Mouse (Mus musculus) brain, embryonic 14.5 days (tissue): ENCODE measurements around the gene Cstl1.

Experiments used
- CTCF ChIP-seq: fragments of 200-500 bp; IDR thresholded peaks from 2 replicates; pipeline ENCODE4 v1.5.1; 2012; ENCODE audit warnings: inconsistent platforms, mild to moderate bottlenecking, moderate library complexity, borderline replicate concordance; ENCODE audit not compliant: insufficient read depth, insufficient read length; ENCODE audit errors: extremely low read depth
- POLR2A ChIP-seq: fragments of 200-500 bp; IDR thresholded peaks from 2 replicates; pipeline ENCODE4 v1.6.1; 2012; ENCODE audit warnings: mild to moderate bottlenecking, inconsistent platforms, borderline replicate concordance; ENCODE audit not compliant: poor library complexity, insufficient read depth, insufficient read length, severe bottlenecking; ENCODE audit errors: extremely low read depth

- TF ChIP-seq CTCF (no peak), POLR2A (no peak)
Measured at GRCm38 (mm10) chr2:148798485-148798884, 48.3 kb downstream of the Cstl1 start, which contains the start of gene Cst8.
